In the genomic region with DNA sequence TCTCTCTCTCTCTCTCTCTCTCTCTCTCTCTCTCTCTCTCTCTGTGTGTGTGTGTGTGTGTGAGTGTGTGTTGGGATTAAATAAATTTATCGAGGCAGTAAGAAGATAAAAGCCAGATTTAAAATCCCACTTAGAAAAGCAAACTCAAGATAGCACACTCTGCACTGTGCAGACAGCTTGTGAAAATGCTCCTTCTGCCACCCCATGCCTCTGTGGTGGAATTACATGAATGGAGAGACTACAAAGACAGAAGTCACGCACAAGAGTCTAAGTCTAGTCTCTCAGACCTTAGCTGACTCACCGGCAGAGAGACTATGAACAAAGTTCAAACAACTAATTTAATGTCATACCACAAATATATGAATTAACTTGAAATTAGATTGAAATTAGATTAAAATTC, we compare ENCODE assay signal across 12 mouse cellular contexts.
DNase-seq lines count a peak whose midpoint lies in the region; ATAC-seq and TF ChIP-seq lines count a peak whose summit lies in the region.
"Had no signal": no experiment of that assay in that cellular context is flagged by ENCODE, and none has a peak within 500 bp of the region (broad histone marks: within the 10 kb centered on the region; RNA-seq: fewer than 3 reads in every experiment).

No protein-coding gene starts in this region.

- H3K9me3 ChIP-seq in hindbrain, embryonic 14.5 days (ENCODE audit: control insufficient read depth, low read length) = no peaks in the 10 kb centered on the region
- no peaks in the 10 kb centered on the region for H3K9me3 ChIP-seq in hindbrain, embryonic 13.5 days
- H3K9me3 ChIP-seq: embryonic facial prominence, embryonic 10.5 days; heart, embryonic 13.5 days; liver, embryonic 13.5 days had no signal

- DNase-seq in adrenal gland, postnatal 14 days = peak; percentile 46
- DNase-seq in adrenal gland, postnatal 10 days = no peak
- DNase-seq in hindbrain, embryonic 14.5 days (ENCODE audit: low spot score) = peak; percentile 38
- no peak for DNase-seq in lung, adult 2 months
- DNase-seq in lung, adult 18-20 months = no peak
- DNase-seq in right cerebral cortex, adult 2 months (ENCODE audit: low spot score in 2 of 2) = peak; percentile 41 to 57
- DNase-seq in retina, embryonic 14.5 days (ENCODE audit: low spot score) = no peak
- DNase-seq: liver, embryonic 13.5 days had no signal

- no peak overlapping the region for H3K4me2 ChIP-seq in hindbrain, embryonic 14.5 days (replicated peaks)
- H3K4me2 ChIP-seq in hindbrain, embryonic 13.5 days = no peak overlapping the region
- H3K4me2 ChIP-seq: heart, embryonic 13.5 days; liver, embryonic 13.5 days had no signal

- no peaks in the 10 kb centered on the region for H3K4me1 ChIP-seq in hindbrain, embryonic 14.5 days (replicated peaks; ENCODE audit: control insufficient read depth, insufficient read depth, low read length)
- no peaks in the 10 kb centered on the region for H3K4me1 ChIP-seq in hindbrain, embryonic 13.5 days (replicated peaks)
- H3K4me1 ChIP-seq in lung, adult 2 months (ENCODE audit: control insufficient read depth, insufficient read depth, low read length) = no peaks in the 10 kb centered on the region
- H3K4me1 ChIP-seq: embryonic facial prominence, embryonic 10.5 days; heart, embryonic 13.5 days; liver, embryonic 13.5 days had no signal

- no peak for ATAC-seq in hindbrain, embryonic 14.5 days (ENCODE audit: low FRiP score)
- ATAC-seq in hindbrain, embryonic 13.5 days (ENCODE audit: low FRiP score) = no peak
- ATAC-seq: Patski had no signal

- H3K27ac ChIP-seq in hindbrain, embryonic 14.5 days = no peak overlapping the region
- H3K27ac ChIP-seq in hindbrain, embryonic 13.5 days = no peak overlapping the region
- H3K27ac ChIP-seq: embryonic facial prominence, embryonic 10.5 days; heart, embryonic 13.5 days; liver, embryonic 13.5 days had no signal

- peak; percentile 15; the same call in 1 of the 2 replicates for TF ChIP-seq CTCF in lung, adult 2 months (IDR thresholded peaks at IDR 0.05; ENCODE audit: insufficient read depth, low read length)

- no peak overlapping the region for H3K9ac ChIP-seq in hindbrain, embryonic 14.5 days
- H3K9ac ChIP-seq in hindbrain, embryonic 13.5 days = no peak overlapping the region
- H3K9ac ChIP-seq: heart, embryonic 13.5 days; liver, embryonic 13.5 days had no signal

- WGBS in hindbrain, embryonic 14.5 days = 75% methylated on average over 3 of the region's 3 CpGs
- 90% methylated on average over 3 of the region's 3 CpGs for WGBS in hindbrain, embryonic 13.5 days
- WGBS in lung, adult 2 months = 51% methylated on average over 3 of the region's 3 CpGs

- H3K27me3 ChIP-seq in hindbrain, embryonic 14.5 days (ENCODE audit: control insufficient read depth, insufficient read depth, low read length) = no peaks in the 10 kb centered on the region
- no peaks in the 10 kb centered on the region for H3K27me3 ChIP-seq in hindbrain, embryonic 13.5 days
- H3K27me3 ChIP-seq: heart, embryonic 13.5 days; liver, embryonic 13.5 days; Patski had no signal

- H3K4me3 ChIP-seq in hindbrain, embryonic 14.5 days (replicated peaks; ENCODE audit: low read length) = no peak overlapping the region
- no peak overlapping the region for H3K4me3 ChIP-seq in hindbrain, embryonic 13.5 days
- no peak overlapping the region for H3K4me3 ChIP-seq in lung, adult 2 months (replicated peaks; ENCODE audit: extremely low read depth, low read depth, low read length)
- H3K4me3 ChIP-seq: embryonic facial prominence, embryonic 10.5 days; heart, embryonic 13.5 days; liver, embryonic 13.5 days had no signal

- no peaks in the 10 kb centered on the region for H3K36me3 ChIP-seq in hindbrain, embryonic 14.5 days (replicated peaks; ENCODE audit: control insufficient read depth, insufficient read depth)
- H3K36me3 ChIP-seq in hindbrain, embryonic 13.5 days = no peaks in the 10 kb centered on the region
- H3K36me3 ChIP-seq: embryonic facial prominence, embryonic 10.5 days; heart, embryonic 13.5 days; liver, embryonic 13.5 days had no signal

- no peak for TF ChIP-seq POLR2A in lung, adult 2 months (IDR thresholded peaks at IDR 0.05; ENCODE audit: borderline replicate concordance, extremely low read depth, low read depth, low read length)

Comparison
In these comparisons a context has a peak if more than half of its experiments do, and no peak if none do; other contexts are left out.
1. DNase-seq: peak in adrenal gland, postnatal 14 days (single experiment), hindbrain, embryonic 14.5 days (single experiment) and right cerebral cortex, adult 2 months (2 of 2); none in adrenal gland, postnatal 10 days (single experiment), lung, adult 2 months (single experiment), lung, adult 18-20 months (0 of 2) and retina, embryonic 14.5 days (single experiment).